Comparison of ENCODE assay signal across 9 mouse cellular contexts in the genomic region with DNA sequence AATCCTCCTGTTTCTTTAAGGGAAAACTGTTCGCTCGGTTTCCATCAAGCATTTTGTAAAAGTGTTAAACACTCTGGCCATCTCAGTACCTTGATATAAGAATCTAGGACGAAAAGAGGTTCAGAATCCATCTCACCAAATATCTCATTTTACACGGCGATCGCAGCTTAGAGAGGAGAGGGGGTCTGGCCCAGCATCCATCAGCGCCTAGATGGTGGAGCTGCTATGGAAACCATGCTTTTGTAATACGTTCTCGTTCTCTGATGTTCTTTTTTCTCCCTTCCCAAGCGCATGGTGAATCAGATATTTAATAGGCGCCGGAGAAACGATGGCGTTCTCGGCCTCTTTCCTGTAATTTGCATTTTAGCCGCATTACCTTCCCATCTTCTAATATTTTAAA. TPM values are rescaled to one million over a fixed set of nuclear protein-coding genes. Genes with fewer than 3 reads are reported as not detected.
DNase-seq lines count a peak whose midpoint lies in the region; ATAC-seq lines count a peak whose summit lies in the region.
"Had no signal": no experiment of that assay in that cellular context is flagged by ENCODE, and none has a peak within 500 bp of the region (broad histone marks: within the 10 kb centered on the region; RNA-seq: fewer than 3 reads in every experiment).

No protein-coding gene starts in this region.

- no peaks in the 10 kb centered on the region for H3K9me3 ChIP-seq in heart, embryonic 11.5 days (replicated peaks; ENCODE audit: control insufficient read depth, low read length)
- no peaks in the 10 kb centered on the region for H3K9me3 ChIP-seq in forebrain, embryonic 14.5 days (replicated peaks; ENCODE audit: control insufficient read depth, low read length)
- H3K9me3 ChIP-seq in limb, embryonic 15.5 days, result no peaks in the 10 kb centered on the region

- H3K36me3 ChIP-seq in heart, embryonic 11.5 days (ENCODE audit: control insufficient read depth, insufficient read depth, low read length), result no peaks in the 10 kb centered on the region
- peaks cover under 1% of the 10 kb centered on the region; the same call in 1 of the 2 replicates for H3K36me3 ChIP-seq in forebrain, embryonic 14.5 days (ENCODE audit: control insufficient read depth, insufficient read depth, low read length)
- no peaks in the 10 kb centered on the region for H3K36me3 ChIP-seq in limb, embryonic 15.5 days

- no peak overlapping the region for H3K9ac ChIP-seq in heart, embryonic 11.5 days (ENCODE audit: low read depth, low read length)
- H3K9ac ChIP-seq in forebrain, embryonic 14.5 days (ENCODE audit: low read length), result peak overlapping the region; percentile 79
- no peak overlapping the region for H3K9ac ChIP-seq in limb, embryonic 15.5 days

- 26% methylated on average over 16 of the region's 16 CpGs for WGBS in heart, embryonic 11.5 days (ENCODE audit: insufficient replicate concordance)
- WGBS in forebrain, embryonic 14.5 days, result 8% methylated on average over 16 of the region's 16 CpGs
- WGBS in limb, embryonic 15.5 days, result 17% methylated on average over 16 of the region's 16 CpGs

- peaks cover 3% of the 10 kb centered on the region; the same call in 1 of the 2 replicates for H3K27me3 ChIP-seq in heart, embryonic 11.5 days (ENCODE audit: control insufficient read depth, insufficient read depth, low read length)
- no peaks in the 10 kb centered on the region for H3K27me3 ChIP-seq in forebrain, embryonic 14.5 days (replicated peaks; ENCODE audit: control insufficient read depth, insufficient read depth, low read length)
- H3K27me3 ChIP-seq in limb, embryonic 15.5 days, result 0 out of 2 replicates have a peak, but pooled peaks cover 7% of the 10 kb centered on the region

- no peak overlapping the region for H3K27ac ChIP-seq in heart, embryonic 11.5 days (ENCODE audit: low read depth, low read length)
- peak overlapping the region; percentile 88 for H3K27ac ChIP-seq in forebrain, embryonic 14.5 days (ENCODE audit: low read depth, low read length)
- no peak overlapping the region for H3K27ac ChIP-seq in limb, embryonic 15.5 days

- ATAC-seq in heart, embryonic 11.5 days (replicated peaks; ENCODE audit: insufficient number of reproducible peaks, low FRiP score, low TSS enrichment), result no peak
- ATAC-seq in forebrain, embryonic 14.5 days, result peak; percentile 8; the same call in 1 of the 2 replicates
- ATAC-seq in limb, embryonic 15.5 days (ENCODE audit: insufficient number of reproducible peaks, low FRiP score, low TSS enrichment, low read depth), result no peak

- no peak for DNase-seq in heart, adult 8-10 months (ENCODE audit: low spot score)
- DNase-seq in MN1 (ENCODE audit: low spot score), result peak; percentile 40
- peak; percentile 62 for DNase-seq in forebrain, embryonic 14.5 days (ENCODE audit: low spot score)
- no peak for DNase-seq in adrenal gland, postnatal 4 days (ENCODE audit: low spot score in 2 of 2)
- no peak for DNase-seq in thymus, postnatal 0 days (ENCODE audit: low spot score)
- DNase-seq in lung, postnatal 4 days, result no peak
- DNase-seq: thymus, adult 18-20 months had no signal

- H3K4me2 ChIP-seq in heart, embryonic 11.5 days, result peak overlapping the region; percentile 82
- H3K4me2 ChIP-seq in forebrain, embryonic 14.5 days (ENCODE audit: low read length), result peak overlapping the region; percentile 66
- H3K4me2 ChIP-seq in limb, embryonic 15.5 days, result peak overlapping the region; percentile 97

- H3K4me3 ChIP-seq in heart, embryonic 11.5 days (ENCODE audit: low read depth, low read length), result peak overlapping the region; percentile 51
- H3K4me3 ChIP-seq in forebrain, embryonic 14.5 days (ENCODE audit: low read depth, low read length), result peak overlapping the region; percentile 81
- peak overlapping the region; percentile 74 for H3K4me3 ChIP-seq in limb, embryonic 15.5 days

- no peaks in the 10 kb centered on the region for H3K4me1 ChIP-seq in heart, embryonic 11.5 days (ENCODE audit: control insufficient read depth, insufficient read depth, low read length)
- H3K4me1 ChIP-seq in forebrain, embryonic 14.5 days (ENCODE audit: control insufficient read depth, insufficient read depth, low read length), result peaks cover 7% of the 10 kb centered on the region
- peaks cover 6% of the 10 kb centered on the region; the same call in 1 of the 2 replicates for H3K4me1 ChIP-seq in limb, embryonic 15.5 days

RNA-seq across cellular contexts. Expression of gene Tmod2, which starts 1.2 kb away (rescaled TPM):
- 5.9 and 6.1 TPM in 2 replicates for polyA plus RNA-seq in heart, embryonic 11.5 days (2014; fragmentation: Nextera tagmentation; extraction: Ambion mirVana)
- total RNA-seq in heart, adult 8-10 months (2022), result 1 to 10 TPM; 4.2 to 5.2 (median 4.4) TPM
- 127 and 193 TPM in 2 replicates for polyA plus RNA-seq in forebrain, embryonic 14.5 days (2014; fragmentation: Nextera tagmentation; extraction: Ambion mirVana)
- polyA plus RNA-seq in limb, embryonic 15.5 days (2015; fragmentation: Nextera tagmentation; extraction: Ambion mirVana), result 21.8 and 27.4 TPM in 2 replicates
- 10 to 100 TPM; 31.8 to 34.9 TPM for total RNA-seq in adrenal gland, postnatal 4 days (2021)
- polyA plus RNA-seq in thymus, postnatal 0 days (2015; fragmentation: Nextera tagmentation; extraction: Ambion mirVana), result 2.2 and 2.4 TPM in 2 replicates

RNA-seq across cellular contexts. Expression of gene Lysmd2, which starts 15.6 kb away (rescaled TPM):
- 16.3 and 18.4 TPM in 2 replicates for polyA plus RNA-seq in heart, embryonic 11.5 days (2014; fragmentation: Nextera tagmentation; extraction: Ambion mirVana)
- total RNA-seq in heart, adult 8-10 months (2022), result 10 to 100 TPM in 2 of 4 experiments, 1 to 10 TPM in 2; 7.6 to 11.7 (median 9.2) TPM
- polyA plus RNA-seq in forebrain, embryonic 14.5 days (2014; fragmentation: Nextera tagmentation; extraction: Ambion mirVana), result 26.0 and 34.1 TPM in 2 replicates
- 48.3 and 49.5 TPM in 2 replicates for polyA plus RNA-seq in limb, embryonic 15.5 days (2015; fragmentation: Nextera tagmentation; extraction: Ambion mirVana)
- 10 to 100 TPM; 24.6 to 26.4 TPM for total RNA-seq in adrenal gland, postnatal 4 days (2021)
- polyA plus RNA-seq in thymus, postnatal 0 days (2015; fragmentation: Nextera tagmentation; extraction: Ambion mirVana), result 16.7 and 19.9 TPM in 2 replicates

RNA-seq across cellular contexts. Expression of gene Tmod3, which starts 50.5 kb away (rescaled TPM):
- 80.0 and 86.9 TPM in 2 replicates for polyA plus RNA-seq in heart, embryonic 11.5 days (2014; fragmentation: Nextera tagmentation; extraction: Ambion mirVana)
- total RNA-seq in heart, adult 8-10 months (2022), result 10 to 100 TPM; 48.4 to 59.3 (median 58.7) TPM
- 92.4 and 104 TPM in 2 replicates for polyA plus RNA-seq in forebrain, embryonic 14.5 days (2014; fragmentation: Nextera tagmentation; extraction: Ambion mirVana)
- polyA plus RNA-seq in limb, embryonic 15.5 days (2015; fragmentation: Nextera tagmentation; extraction: Ambion mirVana), result 154 and 158 TPM in 2 replicates
- 10 to 100 TPM; 75.2 to 89.6 TPM for total RNA-seq in adrenal gland, postnatal 4 days (2021)
- 101 and 105 TPM in 2 replicates for polyA plus RNA-seq in thymus, postnatal 0 days (2015; fragmentation: Nextera tagmentation; extraction: Ambion mirVana)

Comparison
In these comparisons a context has a peak if more than half of its experiments do, and no peak if none do; other contexts are left out.
1. DNase-seq: peak in MN1 (single experiment) and forebrain, embryonic 14.5 days (single experiment); none in heart, adult 8-10 months (single experiment), adrenal gland, postnatal 4 days (0 of 2), thymus, postnatal 0 days (single experiment) and lung, postnatal 4 days (0 of 2).
2. Peak in every context shown above with its lines, with median percentiles within 50 percentile points of each other: H3K4me2 ChIP-seq and H3K4me3 ChIP-seq.